Mouse (Mus musculus) lung, postnatal 0 days (tissue): ENCODE measurements around the gene Lrrc2. TPM values are rescaled to one million over a fixed set of nuclear protein-coding genes. Genes with fewer than 3 reads are reported as not detected.

ENCODE experiments used
- ATAC-seq: fragments of 200-750 bp; cut with Nextera tagmentation; 2 replicates; pipeline ENCODE4 v1.8.0; 2017; ENCODE audit warnings: moderate library complexity
- DNase-seq: peaks from one replicate; pipeline ENCODE4 v3.0.0-alpha.2; 2016; ENCODE audit warnings: low spot score
- H3K27ac ChIP-seq: fragments of 300-500 bp; sonication (generic); 2 replicates; pipeline ENCODE4 v1.5.1; 2014; ENCODE audit warnings: antibody characterized with exemption, mild to moderate bottlenecking, low read length, mixed read lengths
- H3K27me3 ChIP-seq: fragments of 300-500 bp; sonication (generic); replicated peaks from 2 replicates; pipeline ENCODE4 v1.6.1; 2014; ENCODE audit warnings: low read length, mixed read lengths; ENCODE audit not compliant: insufficient read depth
- H3K36me3 ChIP-seq: fragments of 300-500 bp; sonication (generic); 2 replicates; pipeline ENCODE4 v1.6.1; 2014; ENCODE audit warnings: low read length, mixed read lengths; ENCODE audit not compliant: insufficient read depth
- H3K4me1 ChIP-seq: fragments of 300-500 bp; sonication (generic); 2 replicates; pipeline ENCODE4 v1.6.1; 2014; ENCODE audit warnings: antibody characterized with exemption, low read depth, low read length, mixed read lengths; ENCODE audit not compliant: insufficient read depth
- H3K4me2 ChIP-seq: fragments of 300-500 bp; sonication (generic); replicated peaks from 2 replicates; pipeline ENCODE4 v1.6.1; 2014; ENCODE audit warnings: low read depth, mild to moderate bottlenecking, low read length, moderate library complexity, mixed read lengths
- H3K4me3 ChIP-seq: fragments of 300-500 bp; sonication (generic); 2 replicates; pipeline ENCODE4 v1.5.1; 2014; ENCODE audit warnings: low read depth, low read length
- H3K9ac ChIP-seq: fragments of 300-500 bp; sonication (generic); replicated peaks from 2 replicates; pipeline ENCODE4 v1.6.1; 2014; ENCODE audit warnings: low read depth, mild to moderate bottlenecking
- H3K9me3 ChIP-seq: fragments of 300-500 bp; sonication (generic); 2 replicates; pipeline ENCODE4 v1.6.1; 2016; ENCODE audit warnings: low read length, mixed read lengths
- CTCF ChIP-seq: IDR thresholded peaks from 2 replicates; pipeline ENCODE4 v1.5.1; 2016; ENCODE audit warnings: antibody characterized with exemption, mild to moderate bottlenecking
- EP300 ChIP-seq: IDR thresholded peaks from 2 replicates; pipeline ENCODE4 v1.6.1; 2016; ENCODE audit warnings: antibody characterized with exemption, mild to moderate bottlenecking, control low read depth
- WGBS: fragments of 180-500 bp; shearing (Covaris S2); extraction: QIAGEN DNeasy Blood & Tissue Kit; methylation state at CpG from one replicate; pipeline ENCODE4 v1.1.7; 2014; 5-methylcytosine and 5-hydroxymethylcytosine counted together
- polyA plus RNA-seq: library from polyadenylated mRNA; unstranded; fragments of >200 nt; fragmentation: Nextera tagmentation; extraction: Ambion mirVana; gene quantifications from 2 replicates; pipeline ENCODE4 v1.2.1, GENCODE M21; 2015

Gene Lrrc2
- polyA plus RNA-seq, 1 experiment from 2014 or later: 1.6 TPM

DNA sequence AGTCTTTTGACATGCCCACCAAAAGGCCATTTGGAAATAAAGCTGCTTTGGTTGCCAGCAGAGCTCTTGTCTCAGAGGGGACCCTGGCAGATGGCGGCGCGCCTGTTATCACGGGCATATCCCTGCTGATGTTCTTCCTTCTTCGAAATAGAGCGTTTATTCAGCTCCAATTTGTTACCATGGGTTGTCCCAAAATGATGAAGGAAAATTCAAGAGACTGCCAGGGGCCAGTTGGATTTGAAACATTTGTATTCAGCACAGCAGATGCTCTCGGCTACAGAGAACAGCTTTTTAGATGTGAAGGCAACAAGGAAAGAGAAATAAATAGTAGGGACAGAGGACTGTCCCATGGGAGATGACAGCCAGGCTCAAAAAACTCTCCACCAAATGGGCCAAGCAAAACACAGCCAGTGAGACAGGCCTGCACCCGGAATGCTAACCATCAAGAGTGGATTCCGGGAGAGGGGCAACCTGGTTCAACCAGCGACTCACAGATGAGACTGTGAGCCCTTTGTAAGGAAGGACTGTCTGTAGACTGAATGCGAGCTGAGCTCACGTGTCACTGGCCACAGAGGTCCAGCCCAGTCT is 17.4 kb upstream of the Lrrc2 start:
- Histone ChIP-seq H3K9me3 (no peaks in the 10 kb centered on the region), H3K27ac (no peak overlapping the region), H3K4me1 (no peaks in the 10 kb centered on the region), H3K9ac (no peak overlapping the region), H3K36me3 (no peaks in the 10 kb centered on the region), H3K4me2 (no peak overlapping the region), H3K4me3 (no peak overlapping the region), H3K27me3 (no peaks in the 10 kb centered on the region)
- TF ChIP-seq EP300 (no peak), CTCF (no peak)
- DNase-seq (no peak), ATAC-seq (no peak)
- WGBS: 79% methylated on average over 12 of the region's 12 CpGs

DNA sequence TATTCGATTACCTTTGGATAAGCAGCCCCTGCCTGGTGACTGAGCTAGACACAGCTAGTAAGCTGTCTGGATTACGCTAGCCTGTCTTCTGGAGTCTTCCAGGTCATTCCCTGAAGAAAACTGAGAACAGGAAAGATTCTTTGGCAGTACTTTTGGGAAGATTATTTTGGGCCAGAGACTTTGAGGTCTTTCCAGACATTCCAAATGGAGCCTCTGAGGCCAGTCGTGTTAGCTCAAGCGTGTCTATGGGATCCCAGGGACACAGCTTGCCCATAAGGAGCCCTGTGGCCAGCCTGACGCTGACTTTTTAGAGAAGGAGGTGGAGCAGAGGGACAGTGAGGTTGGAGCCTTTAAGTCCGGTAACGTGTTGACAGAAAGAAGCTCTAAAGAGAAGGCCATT is 15.4 kb upstream of the Lrrc2 start:
- H3K27ac ChIP-seq: no peak overlapping the region
- H3K4me1 ChIP-seq: no peaks in the 10 kb centered on the region
- no peak overlapping the region for H3K4me3 ChIP-seq
- ATAC-seq: no peak
- no peaks in the 10 kb centered on the region for H3K9me3 ChIP-seq
- no peak for TF ChIP-seq CTCF
- no peak for TF ChIP-seq EP300
- no peak overlapping the region for H3K4me2 ChIP-seq
- WGBS: 68% methylated on average over 7 of the region's 7 CpGs
- no peaks in the 10 kb centered on the region for H3K27me3 ChIP-seq
- H3K36me3 ChIP-seq: no peaks in the 10 kb centered on the region
- H3K9ac ChIP-seq: no peak overlapping the region
- DNase-seq: no peak

DNA sequence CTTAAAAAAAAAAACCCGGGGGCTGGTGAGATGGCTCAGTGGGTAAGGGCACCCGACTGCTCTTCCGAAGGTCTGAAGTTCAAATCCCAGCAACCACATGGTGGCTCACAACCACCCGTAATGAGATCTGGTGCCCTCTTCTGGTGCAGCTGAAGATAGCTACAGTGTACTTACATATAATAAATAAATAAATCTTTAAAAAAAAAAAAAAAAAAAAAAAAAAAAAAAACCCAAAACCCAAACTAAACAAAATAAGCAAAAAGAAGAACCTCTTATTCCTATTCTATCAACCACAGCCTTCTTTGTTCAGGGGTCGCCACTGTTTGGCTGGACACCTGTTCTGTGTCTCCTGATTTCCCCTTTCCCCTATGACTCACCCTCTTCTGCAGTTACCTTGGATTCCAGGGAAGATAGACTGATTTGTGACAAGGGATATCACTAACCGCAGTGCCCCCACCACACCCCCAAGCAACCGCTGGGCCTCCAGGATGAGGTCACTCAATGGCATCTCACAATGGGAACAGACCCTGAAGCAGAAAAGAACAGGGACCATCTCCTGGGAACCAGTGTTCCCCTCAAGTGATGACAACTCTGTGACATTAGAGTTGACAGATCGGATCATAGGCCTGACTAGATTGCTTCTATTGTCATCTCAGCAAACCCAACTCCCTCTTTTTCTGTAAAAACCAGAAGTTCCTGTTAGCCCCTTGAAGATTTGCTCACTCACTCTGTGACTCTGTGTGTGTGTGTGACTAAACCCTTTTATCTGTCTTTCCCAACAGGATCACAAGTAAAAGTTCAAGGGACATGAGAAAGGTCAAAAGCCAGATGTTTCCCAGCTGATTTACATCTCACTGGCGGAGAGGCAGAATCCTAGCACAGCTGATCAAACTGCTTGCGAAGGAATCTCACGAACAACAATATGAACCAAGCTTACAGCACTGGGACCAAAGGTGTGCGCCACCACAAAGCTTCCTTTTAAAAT is 13.5 kb upstream of the Lrrc2 start:
- ATAC-seq (peak; percentile 57), DNase-seq (peak; percentile 45)
- no peaks in the 10 kb centered on the region for H3K9me3 ChIP-seq
- TF ChIP-seq EP300 (no peak), CTCF (no peak; the same call in 1 of the 2 replicates)
- no peaks in the 10 kb centered on the region for H3K36me3 ChIP-seq
- no peaks in the 10 kb centered on the region for H3K27me3 ChIP-seq
- no peak overlapping the region for H3K4me2 ChIP-seq
- H3K27ac ChIP-seq: no peak overlapping the region
- H3K9ac ChIP-seq: no peak overlapping the region
- H3K4me3 ChIP-seq: no peak overlapping the region
- 70% methylated on average over 12 of the region's 12 CpGs for WGBS
- H3K4me1 ChIP-seq: no peaks in the 10 kb centered on the region

DNA sequence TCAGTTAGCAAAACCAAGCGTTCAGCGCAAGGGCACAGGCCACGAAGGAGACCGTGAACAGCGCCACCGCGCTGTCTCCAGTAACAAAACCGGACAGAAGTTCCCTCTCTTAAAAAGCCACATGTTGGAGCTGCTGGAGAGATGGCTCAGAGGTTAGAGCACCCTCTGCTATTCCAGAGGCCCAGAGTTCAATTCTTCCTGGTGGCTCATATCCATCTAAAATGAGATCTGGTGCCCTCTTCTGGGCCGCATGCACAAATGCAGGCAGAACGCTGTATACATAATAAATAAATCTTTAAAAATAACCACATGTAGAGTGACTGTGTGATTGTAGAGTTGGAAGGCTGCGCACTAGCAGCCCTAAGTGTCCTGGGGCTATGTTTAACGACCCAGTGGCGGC is 7.1 kb upstream of the Lrrc2 start:
- no peaks in the 10 kb centered on the region for H3K4me1 ChIP-seq
- H3K27ac ChIP-seq: no peak overlapping the region
- WGBS: 26% methylated on average over 13 of the region's 13 CpGs
- H3K36me3 ChIP-seq: no peaks in the 10 kb centered on the region
- no peaks in the 10 kb centered on the region for H3K9me3 ChIP-seq
- no peak overlapping the region for H3K4me2 ChIP-seq
- DNase-seq (peak; percentile 39), ATAC-seq (no peak)
- no peak overlapping the region for H3K4me3 ChIP-seq
- no peak overlapping the region for H3K9ac ChIP-seq
- TF ChIP-seq CTCF: peak; percentile 68
- no peak for TF ChIP-seq EP300
- peaks cover 20% of the 10 kb centered on the region; the same call in 1 of the 2 replicates for H3K27me3 ChIP-seq

DNA sequence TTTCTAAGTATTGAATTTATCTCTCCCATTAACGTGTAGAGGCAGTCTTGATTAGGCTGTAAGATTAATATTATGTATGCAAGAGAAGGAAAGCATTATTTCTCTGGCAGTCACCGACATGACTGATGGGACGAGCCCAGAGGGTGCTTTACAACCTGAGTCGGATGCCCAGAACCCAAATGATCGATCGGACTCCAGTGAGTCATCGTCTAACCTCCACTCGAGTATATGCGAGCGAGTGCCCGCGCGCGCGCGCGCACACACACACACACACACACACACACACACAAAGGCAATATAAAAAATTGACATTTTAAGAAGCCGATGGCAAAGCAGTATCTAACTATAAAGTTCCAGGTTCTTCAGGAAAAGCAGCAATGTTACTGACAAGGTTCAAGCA is 6.0 kb upstream of the Lrrc2 start:
- Histone ChIP-seq H3K36me3 (no peaks in the 10 kb centered on the region), H3K4me2 (no peak overlapping the region), H3K27ac (no peak overlapping the region), H3K9ac (no peak overlapping the region), H3K27me3 (peaks cover 20% of the 10 kb centered on the region; the same call in 1 of the 2 replicates), H3K9me3 (no peaks in the 10 kb centered on the region), H3K4me1 (no peaks in the 10 kb centered on the region), H3K4me3 (no peak overlapping the region)
- DNase-seq (no peak), ATAC-seq (no peak)
- no peak for TF ChIP-seq EP300
- TF ChIP-seq CTCF: no peak
- 8% methylated on average over 18 of the region's 18 CpGs for WGBS

DNA sequence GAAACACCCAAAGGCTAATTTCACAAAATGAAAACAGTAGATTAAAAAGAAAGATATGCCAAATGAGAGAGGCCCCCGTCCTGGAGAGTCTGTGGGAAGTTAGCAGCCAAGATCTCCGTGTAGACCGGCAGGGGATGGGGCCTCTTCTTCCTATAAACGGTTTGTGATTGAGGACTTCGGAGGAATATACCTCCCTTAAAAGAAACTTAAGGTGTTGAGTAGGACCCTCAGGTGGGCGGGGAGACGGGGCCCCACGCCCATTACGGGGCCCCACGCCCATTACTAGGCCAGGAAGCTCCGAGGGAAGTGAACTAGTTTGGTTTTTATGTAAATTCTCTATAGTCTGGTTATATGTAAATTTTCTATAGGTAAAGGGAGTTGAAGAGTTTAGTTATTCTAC is 5.4 kb upstream of the Lrrc2 start, which contains the start of gene Tdgf1:
Tdgf1 (minus strand) TSS at position 233 of the 400 bp plus-strand sequence.
- Histone ChIP-seq H3K9ac (no peak within 1 kb of the TSS), H3K9me3 (no peaks in the 10 kb centered on the region), H3K36me3 (no peaks in the 10 kb centered on the region), H3K27me3 (peaks cover 20% of the 10 kb centered on the region; the same call in 1 of the 2 replicates), H3K27ac (no peak within 1 kb of the TSS), H3K4me2 (no peak within 1 kb of the TSS), H3K4me1 (no peaks in the 10 kb centered on the region), H3K4me3 (no peak within 1 kb of the TSS)
- TF ChIP-seq EP300 (no peak), CTCF (no peak)
- DNase-seq (no peak), ATAC-seq (no peak)
- 18% methylated on average over 11 of the region's 11 CpGs for WGBS
